Mouse (Mus musculus): ENCODE measurements around the gene Scfd2. TPM values are rescaled to one million over a fixed set of nuclear protein-coding genes. Genes with fewer than 3 reads are reported as not detected.

Gene Scfd2
- 17.1 and 18.6 TPM in 2 replicates for polyA plus RNA-seq (2016; fragmentation: Nextera tagmentation; extraction: Ambion mirVana)

GRCm38 (mm10) chr5:74531630-74532280 lies at the start of gene Scfd2:
Scfd2 (minus strand) TSS chr5:74531759.
- peaks cover 31% of the 10 kb centered on the region for H3K4me1 ChIP-seq
- 8% methylated on average over 35 of the region's 35 CpGs for WGBS
- H3K4me2 ChIP-seq (replicated peaks), result peak within 1 kb of the TSS; percentile 94
- H3K9me3 ChIP-seq (replicated peaks), result no peaks in the 10 kb centered on the region
- H3K4me3 ChIP-seq, result peak within 1 kb of the TSS; percentile 72
- H3K9ac ChIP-seq, result peak within 1 kb of the TSS; percentile 64
- H3K27me3 ChIP-seq, result no peaks in the 10 kb centered on the region
- no peaks in the 10 kb centered on the region for H3K36me3 ChIP-seq
- peak; percentile 82 for ATAC-seq (ENCODE audit: low FRiP score)
- 0 out of 2 replicates have a peak within 1 kb of the TSS, but pooled peaks have one; percentile 12 for H3K27ac ChIP-seq

- H3K4me1 ChIP-seq, result no peaks in the 10 kb centered on the region
- H3K4me3 ChIP-seq, result no peak overlapping the region
- H3K36me3 ChIP-seq, result peaks cover 27% of the 10 kb centered on the region
- ATAC-seq (ENCODE audit: low FRiP score), result no peak
- no peaks in the 10 kb centered on the region for H3K27me3 ChIP-seq
- H3K9me3 ChIP-seq (replicated peaks), result no peaks in the 10 kb centered on the region
- no peak overlapping the region for H3K9ac ChIP-seq
- no peak overlapping the region for H3K27ac ChIP-seq
- WGBS, result 92% methylated on average over 6 of the region's 6 CpGs
- H3K4me2 ChIP-seq (replicated peaks), result no peak overlapping the region
These were observed 40.2 kb upstream of the Scfd2 start for GRCm38 (mm10) chr5:74571767-74572166.

- 93% methylated on average over 1 of the region's 1 CpGs for WGBS
- H3K27me3 ChIP-seq, result no peaks in the 10 kb centered on the region
- no peak overlapping the region for H3K4me3 ChIP-seq
- no peak overlapping the region for H3K27ac ChIP-seq
- H3K4me2 ChIP-seq (replicated peaks), result no peak overlapping the region
- no peak for ATAC-seq (ENCODE audit: low FRiP score)
- no peaks in the 10 kb centered on the region for H3K9me3 ChIP-seq (replicated peaks)
- H3K36me3 ChIP-seq, result peaks cover 54% of the 10 kb centered on the region
- H3K9ac ChIP-seq, result no peak overlapping the region
- H3K4me1 ChIP-seq, result no peaks in the 10 kb centered on the region
These were observed 29.6 kb upstream of the Scfd2 start for GRCm38 (mm10) chr5:74561151-74561550.

GRCm38 (mm10) chr5:74549566-74549965 lies 18.0 kb upstream of the Scfd2 start:
- no peak for ATAC-seq (ENCODE audit: low FRiP score)
- WGBS, result 88% methylated on average over 8 of the region's 8 CpGs
- no peak overlapping the region for H3K4me3 ChIP-seq
- no peaks in the 10 kb centered on the region for H3K9me3 ChIP-seq (replicated peaks)
- no peak overlapping the region for H3K4me2 ChIP-seq (replicated peaks)
- H3K9ac ChIP-seq, result no peak overlapping the region
- no peak overlapping the region for H3K27ac ChIP-seq
- H3K36me3 ChIP-seq, result peaks cover 34% of the 10 kb centered on the region
- no peaks in the 10 kb centered on the region for H3K4me1 ChIP-seq
- H3K27me3 ChIP-seq, result no peaks in the 10 kb centered on the region

GRCm38 (mm10) chr5:74545606-74546005 lies 14.0 kb upstream of the Scfd2 start:
- no peak for ATAC-seq (ENCODE audit: low FRiP score)
- Histone ChIP-seq H3K4me2 (replicated peaks) (no peak overlapping the region), H3K36me3 (peaks cover 44% of the 10 kb centered on the region), H3K9ac (no peak overlapping the region), H3K4me3 (no peak overlapping the region), H3K9me3 (replicated peaks) (no peaks in the 10 kb centered on the region), H3K27ac (no peak overlapping the region), H3K27me3 (no peaks in the 10 kb centered on the region), H3K4me1 (no peaks in the 10 kb centered on the region)
- 89% methylated on average over 4 of the region's 4 CpGs for WGBS

- Histone ChIP-seq H3K36me3 (0 out of 2 replicates have a peak, but pooled peaks cover 5% of the 10 kb centered on the region), H3K27me3 (no peaks in the 10 kb centered on the region), H3K4me1 (peaks cover 17% of the 10 kb centered on the region), H3K9me3 (replicated peaks) (no peaks in the 10 kb centered on the region), H3K27ac (peak overlapping the region; percentile 95), H3K9ac (peak overlapping the region; percentile 93), H3K4me2 (replicated peaks) (peak overlapping the region; percentile 64), H3K4me3 (peak overlapping the region; percentile 91)
- 52% methylated on average over 12 of the region's 12 CpGs for WGBS
- no peak for ATAC-seq (ENCODE audit: low FRiP score)
These were observed 4.8 kb upstream of the Scfd2 start for GRCm38 (mm10) chr5:74536180-74536947.

GRCm38 (mm10) chr5:74535240-74536021 lies 3.9 kb upstream of the Scfd2 start, which contains the start of gene Fip1l1:
Fip1l1 (plus strand) TSS chr5:74535449.
- H3K36me3 ChIP-seq, result 0 out of 2 replicates have a peak, but pooled peaks cover 3% of the 10 kb centered on the region
- peak within 1 kb of the TSS; percentile 64 for H3K4me2 ChIP-seq (replicated peaks)
- H3K27ac ChIP-seq, result peak within 1 kb of the TSS; percentile 95
- ATAC-seq (ENCODE audit: low FRiP score), result peak; percentile 90
- WGBS, result under 1% methylated on average over 73 of the region's 73 CpGs
- H3K4me1 ChIP-seq, result peaks cover 24% of the 10 kb centered on the region
- no peaks in the 10 kb centered on the region for H3K9me3 ChIP-seq (replicated peaks)
- H3K9ac ChIP-seq, result peak within 1 kb of the TSS; percentile 93
- H3K27me3 ChIP-seq, result no peaks in the 10 kb centered on the region
- peak within 1 kb of the TSS; percentile 91 for H3K4me3 ChIP-seq

- Histone ChIP-seq H3K9me3 (replicated peaks) (no peaks in the 10 kb centered on the region), H3K27ac (no peak overlapping the region), H3K36me3 (no peaks in the 10 kb centered on the region), H3K4me2 (replicated peaks) (peak overlapping the region; percentile 94), H3K27me3 (no peaks in the 10 kb centered on the region), H3K4me1 (peaks cover 26% of the 10 kb centered on the region), H3K4me3 (peak overlapping the region; percentile 72), H3K9ac (peak overlapping the region; percentile 64)
- 22% methylated on average over 16 of the region's 16 CpGs for WGBS
- no peak for ATAC-seq (ENCODE audit: low FRiP score)
These were observed 774 bp downstream of the Scfd2 start for GRCm38 (mm10) chr5:74530785-74531184.

- H3K27ac ChIP-seq, result no peak overlapping the region
- no peaks in the 10 kb centered on the region for H3K9me3 ChIP-seq (replicated peaks)
- no peak for ATAC-seq (ENCODE audit: low FRiP score)
- H3K27me3 ChIP-seq, result no peaks in the 10 kb centered on the region
- H3K4me3 ChIP-seq, result no peak overlapping the region
- H3K4me2 ChIP-seq (replicated peaks), result no peak overlapping the region
- WGBS, result 88% methylated on average over 5 of the region's 5 CpGs
- no peaks in the 10 kb centered on the region for H3K36me3 ChIP-seq
- peaks cover 20% of the 10 kb centered on the region for H3K4me1 ChIP-seq
- H3K9ac ChIP-seq, result no peak overlapping the region
These were observed 4.5 kb downstream of the Scfd2 start for GRCm38 (mm10) chr5:74527025-74527424.

GRCm38 (mm10) chr5:74511686-74512085 lies 19.9 kb downstream of the Scfd2 start:
- no peak overlapping the region for H3K9ac ChIP-seq
- no peaks in the 10 kb centered on the region for H3K27me3 ChIP-seq
- H3K9me3 ChIP-seq (replicated peaks), result no peaks in the 10 kb centered on the region
- H3K27ac ChIP-seq, result no peak overlapping the region
- ATAC-seq (ENCODE audit: low FRiP score), result no peak
- H3K4me1 ChIP-seq, result no peaks in the 10 kb centered on the region
- H3K36me3 ChIP-seq, result no peaks in the 10 kb centered on the region
- H3K4me2 ChIP-seq (replicated peaks), result no peak overlapping the region
- no peak overlapping the region for H3K4me3 ChIP-seq

- no peak overlapping the region for H3K4me3 ChIP-seq
- no peaks in the 10 kb centered on the region for H3K27me3 ChIP-seq
- no peaks in the 10 kb centered on the region for H3K36me3 ChIP-seq
- WGBS, result 86% methylated on average over 3 of the region's 3 CpGs
- no peak overlapping the region for H3K4me2 ChIP-seq (replicated peaks)
- ATAC-seq (ENCODE audit: low FRiP score), result no peak
- H3K9me3 ChIP-seq (replicated peaks), result no peaks in the 10 kb centered on the region
- H3K4me1 ChIP-seq, result no peaks in the 10 kb centered on the region
- no peak overlapping the region for H3K9ac ChIP-seq
- no peak overlapping the region for H3K27ac ChIP-seq
These were observed 38.9 kb downstream of the Scfd2 start for GRCm38 (mm10) chr5:74492705-74493104.

- H3K27me3 ChIP-seq, result no peaks in the 10 kb centered on the region
- no peak overlapping the region for H3K4me3 ChIP-seq
- WGBS, result 91% methylated on average over 4 of the region's 4 CpGs
- peaks cover 12% of the 10 kb centered on the region for H3K4me1 ChIP-seq
- no peak overlapping the region for H3K27ac ChIP-seq
- no peaks in the 10 kb centered on the region for H3K9me3 ChIP-seq (replicated peaks)
- H3K9ac ChIP-seq, result no peak overlapping the region
- no peaks in the 10 kb centered on the region for H3K36me3 ChIP-seq
- ATAC-seq (ENCODE audit: low FRiP score), result no peak
- H3K4me2 ChIP-seq (replicated peaks), result no peak overlapping the region
These were observed 46.9 kb downstream of the Scfd2 start for GRCm38 (mm10) chr5:74484646-74485045.
